Mouse (Mus musculus): ENCODE results near the gene Gm3045.

Gene Gm3045

DNA sequence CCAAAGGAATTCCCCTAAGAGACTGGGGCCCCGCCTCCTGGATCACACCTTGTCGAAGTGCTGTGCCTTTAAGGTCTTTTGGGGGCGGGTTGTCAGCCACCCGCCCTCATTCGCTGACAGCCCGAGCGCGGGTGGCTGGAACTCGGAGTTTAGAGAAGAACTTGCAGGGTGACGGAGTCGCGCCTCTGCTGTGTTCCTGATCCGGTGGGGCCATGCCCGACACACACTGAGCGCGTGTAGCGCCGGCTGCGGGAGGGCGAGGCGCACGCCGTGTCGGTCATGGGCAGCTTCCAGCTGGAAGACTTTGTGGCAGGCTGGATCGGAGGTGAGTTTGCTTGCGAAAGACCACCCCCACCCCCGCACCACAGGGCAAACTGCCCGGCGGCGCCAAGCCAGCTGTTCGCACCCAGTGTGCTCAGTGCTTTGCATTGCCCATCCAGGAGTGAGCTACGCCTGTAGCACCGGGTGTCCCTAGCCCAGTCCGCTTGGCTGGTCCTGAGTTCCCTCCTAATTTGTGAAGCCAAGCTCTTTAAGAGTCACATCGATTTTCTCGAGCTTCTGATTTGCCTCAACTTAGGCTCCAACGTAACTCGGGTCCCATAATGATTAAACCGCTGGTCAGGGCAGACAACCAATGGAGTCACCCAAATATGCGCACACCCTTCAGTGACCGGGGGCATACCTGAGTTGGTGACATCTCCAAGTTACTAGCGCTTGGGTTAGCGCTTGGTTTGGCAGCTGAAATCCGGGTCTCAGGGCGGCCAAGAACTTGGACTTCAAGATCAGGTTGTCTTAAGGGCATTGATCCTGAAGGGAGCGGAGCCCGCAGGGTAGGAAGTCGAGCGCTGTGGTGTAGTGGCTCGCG is 12.0 kb downstream of the Gm3045 start, which contains the start of gene Slc25a48:
TSS of gene Slc25a48 (plus strand) at position 145 of the 865 bp plus-strand sequence.
- DNase-seq (ENCODE audit: low read depth), result no peak

DNA sequence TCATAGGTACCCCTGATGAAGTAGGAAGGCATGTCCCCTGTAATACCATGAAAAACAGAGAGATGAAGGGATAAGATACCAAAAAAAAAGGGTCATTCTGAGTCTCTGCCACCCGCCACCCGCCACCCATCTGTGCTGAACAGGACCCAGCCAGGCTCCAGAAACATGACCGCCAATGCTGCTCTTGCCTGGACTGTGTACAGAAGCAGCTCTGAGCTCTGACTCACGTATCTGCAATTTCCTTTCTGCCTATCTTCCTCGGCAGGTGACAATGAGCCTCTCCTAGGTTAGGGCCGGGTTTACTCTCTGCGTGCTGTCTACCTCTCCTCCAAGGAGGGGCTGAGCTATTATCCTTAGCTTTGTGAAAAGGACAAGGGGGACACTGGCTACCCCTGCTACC is 17.0 kb downstream of the Gm3045 start:
- DNase-seq (ENCODE audit: low read depth), result no peak

DNA sequence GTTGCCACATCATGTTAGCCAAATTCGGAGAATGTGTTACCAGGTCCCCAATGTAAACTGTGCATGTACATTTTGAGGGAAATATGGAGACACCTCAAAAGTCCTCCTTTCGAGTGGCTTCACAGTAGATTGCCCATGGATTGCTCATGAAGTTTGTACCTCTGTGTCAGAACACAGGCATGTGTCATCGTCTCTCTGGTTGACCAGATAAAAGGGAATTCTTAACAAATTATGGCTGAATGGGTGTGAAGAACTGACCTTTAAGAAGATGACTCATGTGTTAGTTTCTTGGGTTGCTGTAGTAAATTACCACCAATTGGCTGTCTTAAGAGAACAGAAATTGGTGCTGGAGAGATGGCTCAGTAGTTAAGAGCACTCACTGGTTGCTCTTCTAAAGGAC is 17.7 kb downstream of the Gm3045 start:
- DNase-seq (ENCODE audit: low read depth), result no peak

DNA sequence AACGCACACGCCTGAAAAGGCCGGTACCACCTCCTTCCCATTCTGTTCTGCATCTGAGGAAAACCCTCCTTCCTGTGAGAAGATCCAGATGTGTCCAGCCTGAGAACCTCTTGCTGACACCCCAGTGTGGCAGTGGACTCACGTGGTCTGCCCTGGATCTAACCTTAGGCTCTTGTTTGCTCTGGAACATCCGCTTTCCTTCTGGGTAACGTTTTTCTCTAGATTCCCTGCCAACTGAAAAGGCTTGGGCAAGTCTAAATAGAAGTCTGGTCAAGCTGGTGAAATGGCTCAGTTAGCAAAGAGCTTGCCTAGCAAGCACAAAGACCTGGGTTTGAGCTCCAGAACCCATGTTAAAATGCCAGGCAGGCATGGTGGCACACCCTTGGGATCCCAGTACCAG is 18.6 kb downstream of the Gm3045 start:
- DNase-seq (ENCODE audit: low read depth), result no peak

DNA sequence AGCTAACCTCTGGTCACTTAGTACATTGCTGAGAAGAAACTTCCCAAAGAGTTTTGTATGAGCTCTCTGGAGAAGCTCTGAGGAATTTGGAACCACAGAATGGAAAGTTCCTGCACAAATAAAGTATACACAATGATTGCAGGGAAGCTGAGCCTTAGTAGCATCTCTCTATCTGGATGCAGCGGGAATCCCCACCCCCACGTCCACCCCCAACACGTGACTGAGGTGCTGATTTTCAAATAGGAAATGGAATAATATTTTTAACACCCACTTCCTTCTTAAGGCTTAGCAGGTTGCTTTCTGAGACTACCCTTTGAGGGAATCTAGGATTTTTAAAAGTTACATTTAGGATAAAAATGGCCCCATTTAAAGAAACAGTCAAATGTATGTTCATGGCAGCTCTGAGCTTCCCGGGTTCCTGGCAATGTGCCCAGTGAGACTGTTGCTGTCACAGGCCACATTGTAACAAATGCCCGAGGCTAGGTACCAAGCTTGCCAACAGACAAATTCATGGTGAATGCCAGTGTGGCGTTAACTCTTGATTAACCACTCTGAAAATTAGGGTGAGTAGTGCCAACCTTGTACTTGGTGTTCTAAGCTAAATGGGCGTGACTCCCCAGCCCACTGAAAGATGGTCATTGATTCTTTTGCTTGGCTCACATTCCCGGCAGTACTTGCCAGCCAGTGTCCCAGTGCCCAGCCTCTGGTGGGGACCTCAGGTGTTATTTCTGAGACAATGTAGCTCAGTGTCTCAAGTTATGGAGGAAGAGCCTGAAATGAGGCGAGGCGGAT is 23.0 kb downstream of the Gm3045 start:
- DNase-seq (ENCODE audit: low read depth), result no peak

DNA sequence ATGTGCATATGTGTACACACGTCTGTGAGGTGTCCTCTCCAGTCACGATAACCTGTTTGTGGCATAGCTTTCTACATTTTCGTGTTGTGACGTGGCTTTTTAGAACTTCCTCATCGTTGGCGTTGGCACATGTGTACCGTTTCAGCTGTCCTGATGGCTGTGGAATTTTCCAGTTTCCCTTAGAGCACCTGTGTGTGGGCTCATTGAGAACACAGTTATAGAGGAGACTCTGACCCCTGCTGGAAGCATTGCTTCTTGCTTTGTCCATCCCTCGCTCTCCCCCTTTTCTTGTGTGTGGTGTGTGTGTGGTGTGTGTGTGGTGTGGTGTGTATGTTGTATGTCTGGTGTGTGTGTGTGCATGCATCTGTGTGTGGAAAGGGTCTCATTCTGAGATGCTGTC is 23.6 kb downstream of the Gm3045 start:
- DNase-seq (ENCODE audit: low read depth), result no peak

DNA sequence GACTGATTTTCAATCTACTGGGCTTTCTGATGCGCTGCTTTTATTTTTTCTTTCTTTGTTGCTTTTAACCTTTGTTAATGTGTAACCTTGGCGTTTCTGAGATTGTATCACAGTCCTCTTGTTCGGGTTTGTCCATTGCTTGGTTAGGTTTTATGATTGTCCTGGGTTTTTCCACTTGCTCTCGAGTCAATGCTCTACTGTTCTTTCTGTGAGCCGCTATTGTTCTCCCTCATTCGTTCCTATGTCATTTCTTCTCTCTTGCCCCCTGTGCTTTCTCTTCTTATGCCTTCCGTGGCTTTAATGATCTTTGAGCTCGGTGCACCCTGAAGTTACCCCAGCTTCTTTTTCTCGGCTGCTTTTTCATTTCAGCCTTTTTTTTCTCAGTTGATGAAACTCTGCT is 31.6 kb downstream of the Gm3045 start:
- DNase-seq (ENCODE audit: low read depth), result no peak

DNA sequence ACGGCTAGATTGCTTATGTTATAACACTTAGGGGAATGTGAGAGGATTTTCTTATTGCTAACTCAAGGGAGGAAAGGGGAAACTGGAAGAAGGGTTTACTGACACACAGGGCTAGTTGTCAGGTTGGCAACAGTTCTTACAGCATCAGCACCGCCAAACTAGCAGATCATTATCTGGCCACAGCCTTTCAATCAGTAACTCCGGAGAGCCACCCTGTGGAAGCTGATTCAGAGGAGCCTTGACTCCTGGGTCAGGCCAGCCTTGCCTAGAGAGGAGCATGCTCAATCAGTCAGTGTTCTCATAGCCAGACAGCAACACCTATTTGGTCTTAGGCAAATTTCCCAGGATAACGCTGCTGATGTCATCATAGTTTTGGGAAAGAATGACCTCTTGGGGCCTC is 35.1 kb downstream of the Gm3045 start:
- no peak for DNase-seq (ENCODE audit: low read depth)

DNA sequence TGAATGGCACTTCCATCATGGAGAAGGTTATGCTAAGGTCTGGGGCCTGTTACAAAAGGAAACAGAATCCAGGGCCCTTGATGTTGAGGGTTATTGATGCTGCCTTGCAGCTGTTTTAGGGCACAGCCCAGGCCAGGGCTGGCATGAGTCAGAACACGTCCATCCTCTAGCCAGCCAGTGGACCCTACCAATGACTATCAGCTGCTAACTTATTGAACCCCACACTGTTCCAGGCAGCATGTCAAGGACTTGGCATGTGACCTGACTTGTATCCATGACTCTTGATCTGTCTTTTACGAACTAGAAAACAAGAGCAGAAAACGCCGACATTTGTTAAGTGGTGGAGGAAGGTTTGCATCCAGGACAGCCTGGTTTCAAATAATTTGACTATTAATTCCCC is 36.4 kb downstream of the Gm3045 start:
- no peak for DNase-seq (ENCODE audit: low read depth)

DNA sequence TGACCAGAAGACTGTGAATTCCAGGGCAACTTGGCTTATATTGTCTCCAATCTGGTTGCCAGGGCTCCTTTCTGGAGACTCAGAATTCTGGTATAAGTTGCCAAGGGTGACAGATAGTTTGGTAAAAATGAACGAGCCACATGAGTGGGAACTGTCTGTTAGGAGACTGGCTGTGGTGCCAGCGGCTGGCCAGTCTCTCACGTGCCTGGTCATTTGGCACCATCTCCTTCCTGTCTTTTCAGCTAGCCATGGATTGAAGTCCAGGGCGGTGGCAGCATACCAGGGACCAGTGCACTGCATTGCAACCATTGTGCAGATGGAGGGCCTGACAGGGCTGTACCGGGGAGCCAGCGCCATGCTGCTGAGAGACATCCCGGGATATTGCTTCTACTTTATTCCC is 36.9 kb downstream of the Gm3045 start:
- no peak for DNase-seq (ENCODE audit: low read depth)

DNA sequence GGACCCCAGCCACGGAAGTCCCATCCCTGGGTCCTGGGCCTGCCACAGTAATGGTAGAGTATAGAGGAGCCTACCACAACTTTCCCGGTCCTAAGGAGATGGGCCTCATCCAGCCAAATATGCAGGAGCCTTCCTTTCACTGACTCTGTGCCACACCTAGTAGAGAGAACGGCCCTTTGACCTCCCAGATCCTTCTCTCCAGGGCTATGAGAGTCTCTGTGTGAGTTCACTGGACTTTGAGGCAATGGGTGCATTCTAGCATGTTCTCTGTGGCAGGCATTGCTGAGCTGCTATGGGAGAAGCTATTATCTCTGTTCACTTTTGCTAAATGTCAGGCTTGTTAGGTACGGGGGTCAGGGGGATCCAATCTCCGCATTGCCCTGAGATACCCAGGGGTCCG is 37.4 kb downstream of the Gm3045 start:
- no peak for DNase-seq (ENCODE audit: low read depth)

DNA sequence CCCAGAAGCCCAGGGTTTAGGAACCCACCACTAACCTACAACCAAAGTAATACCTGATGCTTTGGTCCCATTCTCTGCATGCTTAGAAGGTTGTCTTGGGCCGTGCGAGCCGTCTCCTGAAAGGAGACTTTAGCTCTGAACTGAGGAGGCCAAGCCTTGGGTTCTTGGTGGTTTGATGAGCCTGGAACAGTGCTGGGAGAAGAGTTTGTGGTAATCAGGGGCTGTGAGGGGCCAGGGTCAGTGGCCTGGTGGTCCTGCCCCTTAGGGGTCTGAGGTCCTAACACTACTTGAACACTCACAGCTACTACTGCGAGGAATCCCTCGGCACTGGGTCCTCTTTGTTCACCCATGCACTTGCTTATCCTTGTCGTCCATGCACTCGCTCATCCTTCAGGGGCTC is 41.4 kb downstream of the Gm3045 start:
- DNase-seq (ENCODE audit: low read depth), result no peak

DNA sequence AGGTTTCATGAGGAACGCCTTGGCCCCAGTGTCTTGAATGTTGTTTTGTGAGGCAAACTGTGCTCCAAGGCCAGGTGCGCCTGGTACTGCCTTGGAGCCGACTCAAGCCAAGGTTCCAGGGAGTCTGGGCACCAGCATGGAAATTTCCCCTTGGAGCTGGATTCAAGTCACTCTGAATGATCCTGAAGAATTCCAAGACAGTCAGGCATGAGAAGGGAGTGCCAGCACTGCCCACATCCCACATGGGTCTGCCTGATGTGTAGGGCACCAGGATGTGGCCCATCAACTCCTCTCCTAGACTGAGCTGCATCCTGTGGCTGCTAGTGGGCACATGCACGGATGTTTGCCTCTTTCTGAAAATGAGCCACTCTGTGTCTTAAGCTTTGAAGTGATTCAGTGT is 42.1 kb downstream of the Gm3045 start:
- peak; percentile 53 for DNase-seq (ENCODE audit: low read depth)

DNA sequence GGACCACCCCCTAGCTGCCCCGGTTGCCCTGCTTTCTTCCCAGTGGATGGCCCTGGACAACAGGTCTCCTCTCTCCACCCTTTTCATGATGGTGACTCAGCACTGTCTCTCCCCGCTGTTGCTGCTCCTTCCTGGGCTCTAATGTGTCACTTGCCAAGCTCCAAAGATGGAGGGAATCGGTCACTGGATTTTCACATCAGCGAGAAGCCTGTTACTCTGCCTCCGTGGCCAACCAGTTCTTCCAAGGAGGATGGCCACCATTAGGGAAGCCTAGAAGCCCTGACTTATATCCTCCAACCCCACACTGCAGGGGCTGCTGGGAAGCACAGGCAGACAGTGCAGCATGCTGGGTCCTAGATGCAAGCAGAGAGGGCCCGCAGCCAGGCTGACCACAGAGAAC is 44.8 kb downstream of the Gm3045 start:
- DNase-seq (ENCODE audit: low read depth), result no peak

DNA sequence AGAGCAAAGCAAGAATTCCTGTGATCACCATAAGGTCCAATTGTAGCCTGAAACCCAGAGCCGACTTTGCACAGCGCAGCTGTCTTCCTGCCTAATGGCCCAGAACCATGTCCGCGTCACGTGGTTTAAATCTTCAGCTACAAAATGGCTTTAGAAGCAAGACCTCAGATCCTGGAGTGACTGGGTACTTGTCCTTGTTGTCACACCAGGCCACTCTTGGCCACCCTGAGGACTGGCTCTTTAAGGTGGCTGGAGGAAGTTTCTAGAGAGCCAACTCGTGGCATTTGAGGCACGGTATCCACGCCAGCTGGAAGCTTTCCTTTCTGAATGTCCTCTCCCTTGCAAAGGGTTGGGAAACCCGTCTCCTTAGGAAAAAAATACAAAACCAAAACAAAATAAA is 45.6 kb downstream of the Gm3045 start:
- DNase-seq (ENCODE audit: low read depth), result no peak

DNA sequence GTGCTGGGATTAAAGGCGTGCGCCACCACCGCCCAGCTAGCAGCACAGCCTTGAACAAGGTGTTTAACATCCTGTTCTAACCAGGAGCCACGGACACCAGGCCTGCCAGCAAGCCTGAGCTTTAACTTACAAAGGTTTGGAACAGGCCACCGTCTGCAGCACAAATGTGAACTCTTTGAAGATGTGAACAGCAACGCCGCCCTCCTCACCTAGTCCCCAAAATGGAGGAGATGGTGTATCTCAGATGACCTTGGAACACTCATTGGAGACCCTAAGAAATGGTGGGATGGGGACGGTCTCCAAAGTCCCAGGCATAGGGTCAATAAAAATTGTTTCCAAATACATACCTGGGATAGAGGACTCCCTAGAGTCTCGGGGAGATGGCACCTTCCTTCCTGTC is 46.3 kb downstream of the Gm3045 start:
- DNase-seq (ENCODE audit: low read depth), result no peak

DNA sequence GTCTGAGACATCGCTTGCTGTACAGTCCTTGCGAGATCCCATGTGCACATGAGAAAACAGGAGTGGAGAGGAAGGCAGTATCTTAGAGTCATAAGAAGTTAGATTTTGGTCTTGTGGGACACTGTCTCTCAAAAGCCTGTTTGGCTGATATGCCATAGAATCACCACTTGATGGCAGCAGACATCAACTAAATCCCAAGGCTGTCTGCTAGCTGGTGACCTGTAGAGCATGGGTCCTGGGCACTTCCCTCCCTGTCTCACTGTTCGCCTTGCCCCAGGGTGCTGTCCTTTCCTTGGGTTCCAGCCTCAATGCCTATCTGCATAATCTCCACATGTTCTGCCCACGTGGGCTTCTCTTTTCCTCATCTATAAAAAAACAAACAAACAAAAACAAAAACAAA is 49.0 kb downstream of the Gm3045 start:
- DNase-seq (ENCODE audit: low read depth), result peak; percentile 82

DNA sequence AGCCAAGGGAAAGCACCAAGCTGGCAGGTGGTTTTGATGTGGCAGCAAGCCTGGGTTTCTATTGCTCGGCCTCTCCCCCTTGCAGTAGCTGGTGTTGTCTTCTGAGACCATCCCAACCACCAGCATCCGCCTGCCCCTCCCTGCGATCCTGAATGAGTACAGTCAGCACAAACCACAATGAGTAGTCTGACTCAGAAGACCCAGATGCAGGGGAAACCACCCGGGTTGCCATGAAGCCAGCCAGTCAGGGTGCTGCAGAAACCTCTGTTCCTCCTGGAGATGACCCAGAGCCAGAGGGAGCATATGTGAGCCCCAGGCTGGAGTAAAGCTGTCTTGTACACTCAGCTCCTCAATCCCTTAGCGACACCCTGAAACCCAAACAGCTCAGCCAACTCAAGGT is 50.4 kb downstream of the Gm3045 start:
- peak; percentile 88 for DNase-seq (ENCODE audit: low read depth)

DNA sequence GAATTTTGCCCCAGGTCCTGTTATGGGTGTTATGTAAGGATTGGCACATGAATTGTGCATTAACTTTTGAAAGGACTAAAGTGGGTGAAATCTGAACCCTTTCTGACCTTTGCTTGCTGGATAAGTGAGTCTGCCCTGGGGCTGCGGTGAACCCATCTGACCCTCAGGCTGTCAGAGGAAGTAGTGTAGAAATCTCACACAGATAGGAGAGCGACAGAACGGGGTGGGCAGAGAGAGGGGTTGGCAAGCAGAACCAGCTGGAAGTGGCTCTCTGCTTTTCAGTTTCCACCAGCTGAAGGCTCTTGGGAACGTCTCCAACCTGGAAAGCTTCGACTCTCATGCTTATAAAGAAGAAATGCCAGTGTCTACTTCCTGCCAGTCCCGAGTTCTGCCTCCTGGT is 50.9 kb downstream of the Gm3045 start:
- no peak for DNase-seq (ENCODE audit: low read depth)

DNA sequence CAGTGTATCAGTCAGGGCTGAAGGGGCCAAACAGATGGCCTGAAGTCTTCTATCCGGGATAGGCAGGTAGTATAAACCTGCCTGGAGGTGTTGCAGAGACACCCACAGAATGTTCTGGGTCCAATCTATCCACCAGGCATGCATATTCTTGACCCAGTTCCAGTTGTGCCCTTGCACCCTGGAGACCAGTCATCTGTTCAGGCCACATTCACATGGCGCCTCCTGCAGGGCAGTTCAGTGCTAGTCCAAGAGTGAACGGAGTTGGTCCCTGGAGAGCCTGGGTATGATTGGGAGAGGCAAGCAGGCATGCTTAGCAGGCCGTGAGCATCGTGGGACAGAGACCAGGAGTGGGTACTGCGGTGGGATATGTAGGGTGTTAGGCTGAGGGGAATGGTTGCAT is 51.6 kb downstream of the Gm3045 start:
- no peak for DNase-seq (ENCODE audit: low read depth)

DNA sequence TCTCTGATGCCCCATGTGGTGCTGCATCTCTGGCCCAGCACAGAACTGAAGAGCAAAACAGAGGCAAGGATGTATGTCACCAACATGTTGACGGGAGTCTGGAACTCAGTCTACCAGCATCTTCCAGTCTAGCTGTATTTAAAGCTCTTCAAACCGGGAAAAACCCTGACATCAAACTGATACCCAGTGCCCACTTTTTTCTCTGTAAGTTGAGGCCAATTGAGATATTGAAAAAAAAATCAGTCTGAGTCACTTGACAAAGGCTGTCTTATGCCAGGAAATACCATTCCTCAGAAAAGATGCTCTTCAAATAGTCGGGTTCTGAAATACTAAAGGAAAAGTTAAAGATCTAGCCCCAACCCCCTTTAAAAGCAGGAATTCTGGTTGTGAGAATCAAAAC is 55.8 kb downstream of the Gm3045 start, which contains the start of gene Il9:
TSS of gene Il9 (minus strand) at position 101 of the 400 bp plus-strand sequence.
- DNase-seq (ENCODE audit: low read depth), result no peak
